Mouse (Mus musculus) retina, postnatal 7 days (tissue): ENCODE measurements around the gene Atp6v0a1.
"Not testable (repeated sequence)": the region's sequence is repeated elsewhere in the genome, so short reads cannot be mapped to it uniquely, and the experiment has no call there.

Experiments
- DNase-seq: peaks from one replicate; pipeline ENCODE4 v3.0.0-alpha.2; 2012; ENCODE audit warnings: low read depth, low spot score

Gene Atp6v0a1

DNA sequence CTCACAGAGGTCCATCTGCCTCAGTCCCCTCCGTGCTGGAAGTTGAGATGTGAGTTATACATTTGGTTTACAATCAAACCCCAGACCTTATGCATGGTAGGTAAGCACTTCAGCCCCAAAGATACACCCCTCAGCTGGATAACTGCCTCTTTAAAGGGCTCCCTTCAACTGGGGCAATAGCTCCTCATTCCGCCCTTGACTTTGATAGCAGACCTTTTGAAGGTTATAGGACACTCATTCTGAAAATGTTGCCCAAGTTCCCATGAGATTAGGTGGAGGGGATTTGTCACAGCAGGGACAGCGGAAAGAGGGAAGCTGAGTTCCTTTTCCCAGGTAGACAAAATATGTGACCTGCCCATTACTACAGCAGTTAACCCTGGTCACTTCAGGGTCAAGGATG, 28.0 kb upstream of the Atp6v0a1 start:
- no peak for DNase-seq

DNA sequence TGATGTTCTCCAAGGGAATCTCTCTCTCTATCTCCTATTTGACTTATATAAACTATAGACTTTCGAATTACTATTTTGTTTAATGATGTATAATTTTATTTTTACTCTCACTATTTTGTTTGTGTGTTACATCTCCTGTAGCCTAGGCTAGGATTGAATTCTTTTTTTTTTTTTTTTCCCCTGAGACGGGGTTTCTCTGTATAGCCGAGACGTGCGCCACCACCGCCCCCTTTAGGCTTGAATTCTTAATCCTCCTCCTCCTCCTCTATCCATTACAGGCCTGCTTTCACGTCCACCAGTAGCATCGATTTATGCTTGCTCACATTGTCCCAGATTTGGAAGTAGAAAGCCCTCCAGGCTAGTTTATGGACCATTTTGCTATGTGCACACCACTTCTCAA, 27.2 kb upstream of the Atp6v0a1 start:
- DNase-seq: no peak

DNA sequence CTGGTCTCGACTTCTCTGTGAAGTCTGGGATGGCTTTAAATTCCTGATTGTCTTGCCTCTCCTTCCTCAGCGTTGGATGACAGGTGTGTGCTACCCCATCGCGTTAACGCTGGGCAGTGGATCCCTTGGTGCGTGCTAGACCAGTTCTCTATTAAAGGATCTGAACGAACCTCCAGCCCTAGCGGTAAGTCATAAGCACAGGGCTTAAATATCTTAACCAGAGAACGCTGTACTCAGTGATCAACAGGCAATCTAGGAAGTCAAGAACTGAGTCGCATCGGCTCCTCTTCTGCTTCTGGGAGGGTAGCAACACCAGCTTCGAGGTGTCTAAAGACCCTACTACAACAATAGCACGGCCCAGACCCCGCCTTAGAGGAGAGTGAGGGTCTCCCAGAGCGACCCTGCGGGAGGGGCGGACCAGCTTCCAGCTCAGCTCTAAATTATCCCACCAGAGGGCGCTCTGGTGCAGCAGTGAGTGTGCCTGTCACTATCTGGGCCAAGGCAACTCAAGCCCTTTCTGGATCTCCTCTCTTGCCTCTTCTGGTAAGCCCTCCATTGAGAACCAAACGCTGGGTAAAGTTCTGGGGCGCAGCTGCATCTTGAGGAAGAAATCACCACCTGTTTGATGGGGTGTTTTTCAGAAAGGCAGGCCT, 26.0 kb upstream of the Atp6v0a1 start:
- DNase-seq: peak; percentile 80

DNA sequence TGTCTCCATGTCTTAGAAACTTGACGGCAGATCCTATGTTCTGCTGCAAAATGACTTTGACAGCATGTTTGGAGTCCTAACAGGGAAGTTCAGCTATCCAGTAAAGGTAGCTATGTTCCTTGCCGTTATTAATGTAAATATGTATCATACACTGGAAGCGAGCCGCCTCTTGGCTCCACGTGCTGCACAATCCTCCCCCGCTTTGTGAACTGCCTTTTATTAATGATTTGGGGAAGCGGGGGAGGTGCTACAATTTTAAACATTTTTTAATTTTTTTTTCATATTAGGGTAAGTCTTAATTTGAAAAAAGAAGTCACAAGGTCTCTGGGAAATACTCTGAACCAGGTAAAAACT, 25.5 kb upstream of the Atp6v0a1 start:
- no peak for DNase-seq

DNA sequence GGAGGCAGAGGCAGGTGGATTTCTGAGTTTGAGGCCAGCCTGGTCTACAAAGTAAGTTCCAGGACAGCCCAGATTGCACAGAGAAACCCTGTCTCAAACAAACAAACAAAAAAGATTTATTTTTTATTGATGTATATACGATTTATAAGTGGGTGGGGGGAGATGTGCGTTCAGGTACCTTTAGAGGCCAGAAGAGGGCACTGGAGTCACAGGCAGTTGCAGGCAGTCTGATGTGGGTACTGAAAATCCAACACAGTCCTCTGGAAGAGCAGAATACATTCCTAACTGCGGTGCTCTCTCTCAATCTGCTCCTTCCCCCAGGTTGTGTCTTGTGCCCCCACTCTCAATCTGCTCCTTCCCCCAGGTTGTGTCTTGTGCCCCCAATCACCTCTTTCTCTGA, 23.6 kb upstream of the Atp6v0a1 start:
- DNase-seq: no peak

DNA sequence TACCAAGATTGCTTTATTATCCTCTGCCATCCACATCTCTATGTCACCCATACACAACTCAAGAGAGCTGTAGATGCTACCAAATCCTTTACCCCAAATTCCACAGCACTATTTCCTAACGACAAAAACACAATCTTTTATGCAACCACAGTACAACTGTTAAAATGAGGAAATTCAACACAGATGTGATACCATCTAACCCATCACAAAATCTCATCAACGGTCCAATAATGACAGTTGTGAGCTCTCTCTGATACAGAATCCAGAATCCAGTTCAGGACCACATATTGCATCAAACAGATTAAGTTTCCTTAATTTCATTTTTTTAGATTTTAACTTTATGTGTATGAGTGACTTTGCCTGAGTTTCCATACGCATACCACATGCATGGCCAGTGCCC, 20.6 kb upstream of the Atp6v0a1 start:
- no peak for DNase-seq

DNA sequence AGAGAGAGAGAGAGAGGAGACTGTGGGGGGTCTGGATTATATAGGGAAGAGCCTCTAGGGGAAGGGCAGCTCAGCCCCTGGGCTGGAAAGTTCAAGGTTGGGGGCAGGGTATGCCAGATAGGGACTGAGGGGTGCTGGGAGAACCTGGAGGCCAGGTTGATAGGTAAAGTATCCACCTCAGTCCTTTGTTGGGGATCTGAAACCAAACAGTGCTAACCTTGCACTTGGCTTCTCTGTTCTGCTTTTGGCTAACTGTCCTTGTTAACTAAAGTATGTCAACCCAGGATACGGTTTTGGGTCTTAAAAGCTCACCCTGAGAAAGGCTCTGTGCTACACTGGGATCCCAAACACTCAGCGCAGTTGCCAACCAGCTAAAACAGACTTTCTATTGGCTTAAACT, 19.6 kb upstream of the Atp6v0a1 start:
- DNase-seq: no peak

DNA sequence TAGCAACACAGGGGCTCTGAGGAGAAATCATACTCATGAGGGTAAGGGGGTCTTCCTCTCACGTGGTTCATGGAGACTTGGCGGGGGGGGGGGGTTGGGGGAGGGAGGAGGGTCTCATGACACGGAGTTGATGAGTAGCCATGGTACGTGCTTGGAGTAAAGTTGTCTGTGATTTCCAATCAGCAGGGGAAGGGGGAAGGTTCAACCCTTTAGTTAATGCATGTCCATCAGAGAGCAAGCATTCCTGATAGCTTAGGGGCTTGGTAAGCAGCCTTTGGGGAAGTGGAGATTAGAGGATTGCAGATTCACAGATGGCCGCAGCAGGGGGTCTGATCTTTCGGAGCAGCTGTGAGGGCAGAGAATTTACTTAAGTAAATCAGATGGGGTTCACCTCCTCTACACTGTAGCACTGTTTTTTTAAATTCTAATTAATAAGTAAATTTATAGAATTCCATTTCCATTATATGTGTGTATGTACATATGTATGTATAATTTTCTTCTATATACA, 18.2 kb upstream of the Atp6v0a1 start:
- peak; percentile 55 for DNase-seq

DNA sequence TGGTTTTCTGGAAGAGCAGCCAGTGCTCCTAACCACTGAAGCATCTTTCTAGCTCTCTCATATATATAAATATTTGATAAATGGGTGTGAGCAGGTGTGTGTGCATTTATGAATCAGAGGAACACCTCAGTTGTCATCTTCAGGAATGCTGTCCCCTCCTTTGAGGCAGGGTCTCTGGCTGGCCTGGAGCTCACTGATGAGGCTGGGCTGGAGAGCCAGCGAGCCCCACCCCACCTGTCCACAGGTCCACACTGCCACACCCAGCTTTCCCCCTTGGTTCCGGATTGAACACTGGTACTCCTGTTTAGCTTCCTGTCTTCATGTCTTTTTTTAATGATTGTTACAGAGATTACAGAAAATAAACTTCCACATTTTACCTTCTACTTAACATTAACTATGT, 15.8 kb upstream of the Atp6v0a1 start:
- no peak for DNase-seq

DNA sequence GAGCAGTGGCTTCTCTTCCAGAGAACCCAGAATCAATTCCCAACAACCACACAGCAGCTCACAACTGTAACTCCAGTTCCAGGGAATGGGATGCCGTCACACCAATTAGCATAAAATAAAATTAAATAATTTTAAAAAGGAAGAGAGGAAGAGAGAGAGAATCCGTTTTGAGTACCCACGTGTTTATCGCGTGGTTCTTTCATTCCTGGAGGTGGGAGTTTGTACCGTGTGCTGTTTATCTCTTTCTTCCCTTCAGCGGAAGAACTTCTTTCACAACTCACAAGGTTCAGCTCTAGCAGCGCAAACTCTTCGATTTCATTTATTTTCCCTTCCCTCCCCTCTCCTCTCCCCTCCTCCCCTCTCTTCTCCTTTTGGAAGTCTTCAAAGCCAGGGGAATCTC, 15.0 kb upstream of the Atp6v0a1 start:
- DNase-seq: no peak

DNA sequence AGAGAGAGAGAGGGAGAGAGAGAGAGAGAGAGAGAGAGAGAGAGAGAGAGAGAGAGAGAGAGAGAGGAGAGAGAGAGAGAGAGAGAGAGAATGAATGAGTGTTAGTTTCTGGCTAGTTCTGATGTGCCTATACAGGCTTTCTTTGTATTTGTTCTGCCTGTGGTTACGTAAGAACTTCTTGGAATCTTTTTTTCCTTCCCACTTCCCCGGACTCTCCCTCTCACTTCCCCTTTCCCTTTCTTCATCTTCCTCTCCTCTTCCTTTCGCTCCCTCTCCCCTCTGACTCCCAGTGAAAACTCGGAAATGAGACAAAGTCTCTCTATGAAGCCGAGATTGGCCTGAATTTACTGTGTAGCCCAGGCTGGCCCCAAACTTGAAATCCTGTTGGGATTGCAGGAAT, 14.6 kb upstream of the Atp6v0a1 start:
- DNase-seq: no peak

DNA sequence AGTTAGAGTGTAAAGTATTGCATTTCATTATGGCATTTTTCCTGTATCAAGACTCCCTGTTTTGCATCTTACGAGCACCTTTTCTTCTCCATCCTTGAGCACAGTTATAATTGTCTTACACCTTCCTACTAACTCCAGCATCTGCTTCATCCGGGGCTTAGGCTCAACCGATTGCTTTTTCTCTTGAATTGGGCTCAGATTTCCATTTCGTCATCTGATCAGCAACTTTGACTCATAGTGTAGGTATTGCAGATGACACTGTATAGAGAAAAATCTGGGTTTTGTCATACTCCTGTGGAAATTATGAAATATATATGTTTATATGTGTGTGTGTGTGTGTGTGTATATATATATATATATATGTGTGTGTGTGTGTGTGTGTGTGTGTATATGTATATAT, 12.8 kb upstream of the Atp6v0a1 start:
- no peak for DNase-seq

DNA sequence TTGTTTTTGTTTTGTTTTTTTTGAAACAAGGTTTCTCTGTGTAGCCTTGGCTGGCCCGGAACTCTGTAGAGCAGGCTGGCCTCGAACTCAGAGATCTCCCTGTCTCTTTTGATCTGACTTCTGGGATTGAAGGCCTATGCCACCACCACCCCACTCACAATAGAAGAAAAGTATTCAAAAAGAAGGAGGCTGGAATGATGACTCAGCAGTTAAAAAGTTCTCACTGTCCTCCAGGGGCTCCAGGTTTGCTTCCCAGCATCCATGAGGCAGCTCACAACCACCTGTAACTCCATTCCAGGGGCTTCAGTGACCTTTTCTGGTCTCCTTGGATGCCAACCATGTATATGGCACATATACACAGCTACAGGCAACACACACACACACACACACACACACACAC, 10.4 kb upstream of the Atp6v0a1 start:
- DNase-seq: no peak

DNA sequence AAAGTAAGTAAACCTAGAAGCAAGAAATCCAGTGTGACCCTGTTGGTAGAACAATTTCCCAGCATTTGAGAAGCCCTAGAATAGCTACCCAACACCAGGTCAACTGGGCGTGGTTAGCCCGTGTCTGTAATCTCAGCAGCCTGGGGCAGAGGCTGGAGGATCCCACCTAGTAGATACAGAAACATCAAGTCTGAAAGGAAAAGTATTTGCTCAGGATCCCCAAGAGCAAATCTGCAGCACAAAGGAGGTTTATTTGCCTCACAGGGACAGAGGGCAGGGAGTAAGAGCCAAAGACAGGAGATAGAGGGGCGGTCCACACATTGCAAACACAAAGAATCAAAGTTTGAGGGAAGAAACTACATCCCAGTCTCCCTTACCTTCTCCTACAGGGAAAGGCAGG, 10.0 kb upstream of the Atp6v0a1 start:
- no peak for DNase-seq

DNA sequence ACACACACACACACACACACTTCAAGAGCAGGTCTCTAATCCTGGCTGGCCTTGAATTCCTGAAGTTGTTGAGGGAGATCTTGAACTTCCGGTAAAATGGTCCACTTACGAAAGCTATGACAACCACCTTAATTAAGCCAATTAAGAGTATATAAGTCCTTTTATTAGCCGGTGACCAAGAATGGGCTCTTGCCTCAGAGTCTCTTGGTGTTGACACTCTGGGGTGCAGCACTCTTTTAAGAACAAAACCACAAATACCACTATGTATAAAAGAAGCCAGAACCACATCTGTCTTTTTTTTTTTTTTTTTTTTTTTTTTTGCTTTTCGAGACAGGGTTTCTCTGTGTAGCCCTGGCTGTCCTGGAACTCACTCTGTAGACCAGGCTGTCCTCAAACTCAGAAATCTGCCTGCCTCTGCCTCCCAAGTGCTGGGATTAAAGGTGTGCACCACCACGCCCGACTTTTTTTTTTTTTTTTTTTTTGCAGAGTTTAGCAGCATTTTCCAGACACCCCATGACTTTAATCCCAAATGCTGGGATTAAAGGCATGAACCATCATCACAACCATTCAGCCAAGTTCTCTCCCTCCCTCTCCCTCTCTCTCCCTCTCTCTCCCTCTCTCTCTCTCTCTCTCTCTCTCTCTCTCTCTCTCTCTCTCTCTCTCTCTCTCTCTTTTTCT, 7.2 kb upstream of the Atp6v0a1 start:
- DNase-seq: not testable (repeated sequence)

DNA sequence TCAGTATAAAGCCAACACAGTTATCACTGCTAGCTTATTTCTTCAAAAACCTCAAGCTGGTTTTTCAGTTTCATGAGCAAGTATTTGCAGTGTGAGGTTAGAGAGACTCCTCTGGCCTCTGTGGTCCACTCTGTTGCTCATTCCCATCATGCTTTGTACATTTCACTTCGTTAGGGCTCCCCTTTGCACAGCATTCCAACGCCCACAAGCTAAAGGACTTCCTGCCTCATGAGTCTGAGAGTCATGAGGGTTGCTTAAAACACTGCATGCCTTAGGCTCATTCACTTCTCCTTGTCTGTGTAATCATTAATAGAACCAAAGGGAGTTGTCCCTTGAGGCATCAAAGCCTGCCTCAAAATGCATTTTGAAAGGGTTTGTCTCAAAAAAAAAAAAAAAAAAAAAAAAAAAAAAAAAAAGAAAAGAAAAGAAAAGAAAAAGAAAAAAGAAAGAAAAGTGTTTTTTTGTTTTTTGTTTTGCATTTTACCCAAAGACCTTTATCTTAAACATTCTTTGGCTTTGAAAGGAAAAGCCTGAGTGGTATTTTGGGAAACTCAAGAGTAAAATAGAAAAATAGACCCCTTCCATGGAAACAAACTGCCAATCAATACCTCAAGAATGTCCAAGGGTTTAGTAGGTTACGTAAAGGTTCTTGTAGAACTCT, 6.1 kb upstream of the Atp6v0a1 start:
- DNase-seq: no peak

DNA sequence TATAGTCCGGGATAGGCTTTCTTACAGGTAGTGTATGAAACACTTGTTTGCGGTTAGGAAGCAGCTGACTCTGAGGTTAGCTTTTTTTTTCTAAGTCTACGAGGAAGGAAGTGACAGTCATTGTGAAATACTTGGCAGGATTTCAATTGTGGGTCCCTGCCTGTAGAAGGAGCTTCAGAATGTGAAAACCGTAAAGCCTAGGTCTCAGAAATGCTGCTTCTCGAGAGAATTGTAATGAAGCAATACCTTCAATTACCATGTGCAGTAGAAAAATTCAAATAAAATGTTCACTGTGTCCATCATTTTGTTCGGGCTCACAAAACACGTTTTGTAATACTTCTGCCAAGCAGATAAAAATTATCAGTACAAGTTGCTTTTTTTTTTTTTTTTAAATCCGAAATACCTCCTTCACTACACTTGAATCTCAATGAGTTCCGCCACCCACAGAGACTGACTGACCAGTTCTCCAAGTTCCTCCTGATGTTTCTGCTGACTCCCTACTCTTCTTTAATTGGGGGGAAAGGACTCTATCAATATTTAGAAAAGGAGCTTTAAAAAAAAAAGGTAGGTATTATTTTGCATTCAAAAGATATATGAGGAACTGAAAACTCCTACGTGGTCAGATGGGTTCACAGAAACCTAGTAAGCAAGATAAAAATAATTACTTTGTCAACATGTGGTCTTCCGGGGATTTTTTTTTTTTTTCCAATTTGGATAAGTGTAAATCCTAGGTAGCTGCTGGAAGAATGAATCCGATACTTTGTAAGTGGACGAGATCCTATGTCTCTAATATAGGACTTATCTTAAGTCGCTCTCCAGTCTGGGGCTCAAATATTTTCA, 826 bp upstream of the Atp6v0a1 start:
- no peak for DNase-seq

DNA sequence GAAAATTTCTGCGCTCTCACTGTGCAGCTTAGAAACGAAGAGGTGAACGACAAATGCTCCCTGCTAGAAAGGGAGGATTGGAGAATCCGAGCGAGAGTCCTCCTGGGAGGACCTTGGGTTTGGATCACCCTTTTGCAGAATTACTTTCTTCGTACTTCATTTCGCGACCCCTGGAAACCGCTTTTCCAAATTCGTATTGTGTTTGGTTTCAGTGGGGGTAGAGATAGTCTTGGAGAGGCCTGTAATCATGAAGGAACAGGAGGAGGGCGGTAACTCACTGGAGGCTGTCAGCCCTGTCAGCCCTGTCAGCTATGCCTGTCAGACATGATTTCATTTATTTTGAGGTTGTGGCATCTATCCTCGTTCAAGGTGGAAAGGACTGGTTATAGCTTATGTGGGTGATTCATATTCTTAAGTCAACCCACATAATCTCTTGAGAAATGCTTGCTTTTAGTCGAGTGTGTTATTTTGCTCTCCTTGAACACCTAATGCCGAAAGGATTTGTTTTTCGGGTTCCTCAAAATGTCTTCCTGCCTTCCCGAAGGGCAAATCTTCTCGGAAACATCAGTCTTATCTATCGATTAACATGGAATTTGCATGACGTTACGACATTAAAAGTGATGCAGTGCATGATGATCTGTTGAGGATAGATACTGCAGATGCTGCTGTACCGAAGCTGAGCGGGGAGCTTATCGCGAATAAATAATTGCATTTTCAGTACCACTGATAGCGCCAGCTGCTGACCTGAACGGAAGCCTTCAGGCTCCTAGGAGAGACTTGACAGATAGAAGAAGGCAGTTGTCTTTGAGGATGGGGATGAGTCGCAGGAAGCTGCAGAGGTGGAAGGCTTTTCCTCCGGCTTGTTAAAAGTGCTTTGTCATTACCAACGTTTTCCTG, 884 bp downstream of the Atp6v0a1 start:
- DNase-seq: no peak

DNA sequence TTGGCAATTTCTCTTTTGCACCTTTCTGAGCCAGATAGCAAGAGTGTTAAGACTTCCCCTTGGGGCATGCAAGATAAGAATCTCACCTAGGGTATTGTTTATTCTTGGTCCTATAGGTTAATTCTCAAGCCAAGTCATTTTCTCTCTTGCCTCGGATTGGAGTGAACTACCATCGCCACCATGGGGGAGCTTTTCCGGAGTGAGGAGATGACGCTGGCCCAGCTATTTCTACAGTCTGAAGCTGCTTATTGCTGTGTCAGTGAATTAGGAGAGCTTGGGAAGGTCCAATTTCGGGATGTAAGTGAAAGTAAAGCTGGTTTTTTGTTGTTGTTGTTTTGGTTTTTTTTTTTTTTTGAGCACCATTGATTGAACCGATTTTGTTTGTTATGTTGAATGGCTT, 2.4 kb downstream of the Atp6v0a1 start:
- DNase-seq: no peak

DNA sequence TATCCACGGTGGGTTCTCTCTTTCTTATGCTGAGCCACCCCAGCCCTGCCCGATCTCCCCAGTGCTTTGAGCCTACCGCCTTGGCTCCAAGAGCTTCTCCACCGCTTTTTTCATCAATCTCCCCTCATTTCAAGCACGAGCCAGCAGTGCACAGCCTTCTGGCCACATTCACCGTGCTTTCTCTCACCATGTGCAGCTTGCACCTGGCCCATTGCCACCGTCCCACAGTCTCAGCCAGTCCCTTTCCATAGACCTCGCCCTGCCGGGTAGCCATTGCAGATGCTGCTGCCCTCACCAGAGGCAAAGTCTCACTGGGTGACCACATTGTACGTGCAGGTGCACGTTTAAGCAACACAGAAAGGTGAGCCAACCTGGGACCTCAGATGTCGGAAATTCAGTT, 14.1 kb downstream of the Atp6v0a1 start:
- DNase-seq: no peak

DNA sequence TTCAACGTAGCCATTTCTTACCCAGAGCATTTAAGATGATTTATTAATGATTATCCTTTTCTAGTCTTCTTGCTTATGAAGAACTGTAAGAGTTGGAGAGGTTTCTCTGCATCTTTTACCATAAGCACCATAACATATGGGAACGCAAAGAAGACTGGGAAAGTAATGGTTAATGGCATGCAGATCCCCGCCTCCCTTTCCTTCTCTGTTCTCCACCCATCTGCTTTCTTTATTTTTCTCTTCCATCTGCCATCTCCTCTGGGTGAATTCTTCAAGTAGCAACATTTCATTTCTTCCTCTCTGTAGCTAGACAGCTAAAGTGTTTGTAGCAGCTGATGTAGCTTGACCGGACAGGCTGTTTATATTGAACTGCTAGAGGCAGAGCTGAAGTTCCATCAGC, 14.7 kb downstream of the Atp6v0a1 start:
- DNase-seq: no peak
